Mouse (Mus musculus) stomach, postnatal 0 days (tissue): ENCODE results near the gene Psmb4. TPM values are rescaled to one million over a fixed set of nuclear protein-coding genes. Genes with fewer than 3 reads are reported as not detected.

Experiments
- ATAC-seq: fragments of 200-750 bp; cut with Nextera tagmentation; 2 replicates; pipeline ENCODE4 v1.8.0; 2017; ENCODE audit not compliant: low FRiP score, low TSS enrichment
- DNase-seq: peaks from one replicate; pipeline ENCODE4 v3.0.0-alpha.2; 2016; ENCODE audit warnings: low spot score
- H3K27ac ChIP-seq: fragments of 300-500 bp; sonication (generic); replicated peaks from 2 replicates; pipeline ENCODE4 v1.5.1; 2014; ENCODE audit warnings: mild to moderate bottlenecking, control low read depth
- H3K27me3 ChIP-seq: fragments of 300-500 bp; sonication (generic); 2 replicates; pipeline ENCODE4 v1.6.1; 2014; ENCODE audit warnings: low read length; ENCODE audit not compliant: control insufficient read depth, insufficient read depth
- H3K36me3 ChIP-seq: fragments of 300-500 bp; sonication (generic); 2 replicates; pipeline ENCODE4 v1.6.1; 2014; ENCODE audit warnings: low read length, mixed read lengths; ENCODE audit not compliant: control insufficient read depth, insufficient read depth
- H3K4me1 ChIP-seq: fragments of 300-500 bp; sonication (generic); replicated peaks from 2 replicates; pipeline ENCODE4 v1.6.1; 2014; ENCODE audit warnings: antibody characterized with exemption; ENCODE audit not compliant: control insufficient read depth, insufficient read depth
- H3K4me2 ChIP-seq: fragments of 300-500 bp; sonication (generic); replicated peaks from 2 replicates; pipeline ENCODE4 v1.6.1; 2014; ENCODE audit warnings: low read depth, mild to moderate bottlenecking, control low read depth, moderate library complexity
- H3K4me3 ChIP-seq: fragments of 300-500 bp; sonication (generic); 2 replicates; pipeline ENCODE4 v1.5.1; 2014; ENCODE audit warnings: low read depth, low read length, control low read depth
- H3K9ac ChIP-seq: fragments of 300-500 bp; sonication (generic); 2 replicates; pipeline ENCODE4 v1.6.1; 2014; ENCODE audit warnings: mild to moderate bottlenecking, low read length, control low read depth, mixed read lengths
- H3K9me3 ChIP-seq: fragments of 300-500 bp; sonication (generic); 2 replicates; pipeline ENCODE4 v1.6.1; 2016; ENCODE audit warnings: low read length; ENCODE audit not compliant: control insufficient read depth
- CTCF ChIP-seq: IDR thresholded peaks from 2 replicates; pipeline ENCODE4 v1.5.1; 2016; ENCODE audit warnings: antibody characterized with exemption, low read depth, mild to moderate bottlenecking, moderate library complexity
- EP300 ChIP-seq: optimal IDR thresholded peaks from 2 replicates; pipeline ENCODE3; 2016; ENCODE audit warnings: antibody characterized with exemption
- WGBS: fragments of 180-500 bp; shearing (Covaris S2); extraction: QIAGEN DNeasy Blood & Tissue Kit; methylation state at CpG from one replicate; pipeline ENCODE4 v1.1.7; 2014; 5-methylcytosine and 5-hydroxymethylcytosine counted together
- polyA plus RNA-seq: library from polyadenylated mRNA; unstranded; fragments of >200 nt; fragmentation: Nextera tagmentation; extraction: Ambion mirVana; gene quantifications from 2 replicates; pipeline ENCODE4 v1.2.1, GENCODE M21; 2015

Psmb4 gene
- polyA plus RNA-seq, 1 experiment from 2014 or later, result 251 TPM

DNA sequence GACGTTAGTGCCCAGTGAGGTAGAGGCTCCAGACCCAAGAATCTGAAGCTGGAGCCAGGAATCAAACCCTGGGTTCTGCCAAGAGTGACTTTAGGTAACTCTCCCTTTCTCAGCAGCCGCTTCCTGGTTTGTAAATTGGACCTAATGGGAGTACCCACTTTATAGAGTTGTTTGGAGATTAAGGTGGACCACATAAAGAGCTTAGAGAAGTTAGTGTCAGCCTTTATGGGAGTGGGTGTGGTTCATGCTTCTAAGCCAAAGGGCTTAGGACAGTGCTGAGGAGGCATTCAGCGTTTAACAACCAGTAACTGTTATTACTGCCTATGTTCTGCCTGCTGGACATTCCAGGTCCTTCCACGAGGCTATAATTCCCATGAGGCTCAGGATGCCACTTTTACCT lies 32.1 kb upstream of the Psmb4 start:
- H3K27ac ChIP-seq, result no peak overlapping the region
- DNase-seq (no peak), ATAC-seq (no peak)
- no peak overlapping the region for H3K4me3 ChIP-seq
- TF ChIP-seq EP300, result no peak
- no peaks in the 10 kb centered on the region for H3K4me1 ChIP-seq
- WGBS, result 57% methylated on average over 4 of the region's 4 CpGs
- no peak overlapping the region for H3K9ac ChIP-seq
- no peaks in the 10 kb centered on the region for H3K9me3 ChIP-seq
- no peaks in the 10 kb centered on the region for H3K27me3 ChIP-seq
- H3K4me2 ChIP-seq, result no peak overlapping the region
- H3K36me3 ChIP-seq, result no peaks in the 10 kb centered on the region

DNA sequence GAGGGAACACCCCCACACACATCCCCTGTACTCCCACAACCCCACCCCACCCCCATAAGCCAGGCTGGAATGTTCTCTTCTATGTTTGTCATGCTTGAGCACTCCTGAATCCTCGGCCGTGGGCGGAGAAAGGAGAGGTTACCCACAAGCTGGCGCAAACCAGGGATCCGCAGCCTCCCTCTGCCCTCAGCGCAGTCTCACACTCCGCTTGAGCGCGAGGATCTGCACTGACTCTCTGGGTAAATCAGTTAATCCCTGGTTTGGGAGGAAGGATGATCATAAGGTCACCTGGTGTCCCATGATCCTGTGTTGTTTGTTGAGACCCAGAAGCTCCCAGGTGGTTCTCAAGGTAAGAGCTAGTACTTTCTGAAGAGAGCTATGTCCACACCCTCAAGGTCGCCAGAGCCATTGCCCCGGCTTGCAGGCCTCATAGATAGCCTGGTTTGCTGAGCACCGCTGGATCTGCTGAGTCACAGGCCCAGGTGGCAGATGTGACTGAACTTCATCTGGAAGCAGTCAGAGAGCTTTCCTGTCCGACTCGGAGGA lies 31.1 kb upstream of the Psmb4 start:
- H3K27ac ChIP-seq, result peak overlapping the region; percentile 58

DNA sequence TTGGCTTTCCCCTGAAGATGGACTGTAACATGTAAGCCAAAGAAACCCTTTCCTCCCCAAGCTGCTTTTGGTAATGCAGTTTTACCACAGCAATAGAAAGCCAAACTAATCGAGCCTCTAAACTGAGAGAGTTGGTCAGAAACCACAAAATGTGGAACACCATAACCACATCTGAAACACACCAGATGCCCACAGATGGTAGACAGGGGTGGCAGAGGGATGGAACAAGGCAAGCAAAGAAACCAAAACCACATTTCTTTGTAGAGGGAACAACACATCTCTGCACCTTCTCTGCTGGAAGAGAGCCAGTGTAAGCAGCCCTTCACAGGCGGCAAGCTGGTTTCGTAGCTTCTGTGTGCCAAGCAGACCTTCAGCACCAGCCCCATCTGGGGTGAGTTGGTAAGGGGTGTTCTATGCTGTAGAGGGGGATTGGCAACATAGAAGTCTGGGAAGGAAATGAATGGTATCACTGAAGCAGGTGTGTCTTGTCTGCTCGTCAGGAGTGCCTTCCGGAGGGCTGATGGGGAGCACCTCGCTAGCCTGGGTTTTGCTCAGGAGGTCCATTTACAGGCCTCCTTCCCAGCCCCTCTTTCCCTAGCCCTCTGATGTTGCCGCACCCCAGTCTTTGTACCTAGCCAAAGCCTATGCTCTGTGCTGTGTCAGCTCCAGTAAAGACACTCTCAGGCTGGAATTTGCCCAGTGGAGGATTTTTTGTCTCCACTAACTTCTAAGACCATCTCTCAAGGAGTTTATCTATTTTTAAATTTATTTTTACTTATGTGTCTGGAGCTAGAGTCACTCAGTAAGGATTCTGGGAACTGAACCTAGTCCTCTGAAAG lies 29.4 kb upstream of the Psmb4 start:
- peak; percentile 30 for DNase-seq
- WGBS, result 54% methylated on average over 7 of the region's 7 CpGs
- Histone ChIP-seq H3K27ac (0 out of 2 replicates have a peak overlapping the region, but pooled peaks have one; percentile 1), H3K4me2 (no peak overlapping the region), H3K9ac (no peak overlapping the region), H3K4me3 (no peak overlapping the region), H3K27me3 (no peaks in the 10 kb centered on the region), H3K9me3 (no peaks in the 10 kb centered on the region), H3K4me1 (no peaks in the 10 kb centered on the region), H3K36me3 (no peaks in the 10 kb centered on the region)
- ATAC-seq, result no peak
- no peak for TF ChIP-seq CTCF
- no peak for TF ChIP-seq EP300

More for the DNA sequence above, 31.1 kb upstream of the Psmb4 start:
- H3K4me2 ChIP-seq, result no peak overlapping the region
- WGBS, result 37% methylated on average over 14 of the region's 14 CpGs
- H3K4me1 ChIP-seq, result no peaks in the 10 kb centered on the region
- no peaks in the 10 kb centered on the region for H3K36me3 ChIP-seq
- TF ChIP-seq CTCF, result no peak
- no peak for TF ChIP-seq EP300
- H3K4me3 ChIP-seq, result no peak overlapping the region
- no peak overlapping the region for H3K9ac ChIP-seq
- no peaks in the 10 kb centered on the region for H3K27me3 ChIP-seq
- ATAC-seq (peak; percentile 69), DNase-seq (peak; percentile 70)
- no peaks in the 10 kb centered on the region for H3K9me3 ChIP-seq

DNA sequence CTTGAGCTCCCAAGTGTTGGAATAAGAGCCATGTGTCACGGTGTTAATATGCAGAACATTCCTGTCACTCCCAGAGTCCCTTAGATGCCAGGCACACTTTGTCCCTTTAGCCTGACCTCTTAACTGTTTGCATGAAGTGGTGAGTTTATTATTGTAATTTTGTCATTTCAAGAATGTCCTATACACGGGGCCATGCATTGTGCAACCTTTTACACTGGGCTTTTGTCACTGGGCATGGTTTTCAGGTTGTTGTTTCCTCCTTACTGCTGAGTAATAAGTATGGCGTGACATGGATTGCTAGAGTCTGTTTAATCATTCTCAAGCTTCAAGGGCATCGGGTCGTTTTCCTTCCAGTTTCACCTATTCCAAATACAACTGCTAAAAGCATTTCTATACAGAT lies 27.0 kb upstream of the Psmb4 start:
- H3K4me1 ChIP-seq, result no peaks in the 10 kb centered on the region
- H3K4me2 ChIP-seq, result no peak overlapping the region
- no peak overlapping the region for H3K9ac ChIP-seq
- no peaks in the 10 kb centered on the region for H3K9me3 ChIP-seq
- ATAC-seq, result peak; percentile 83
- H3K27me3 ChIP-seq, result no peaks in the 10 kb centered on the region
- 47% methylated on average over 5 of the region's 5 CpGs for WGBS
- no peak overlapping the region for H3K4me3 ChIP-seq
- peak; percentile 22 for DNase-seq
- no peaks in the 10 kb centered on the region for H3K36me3 ChIP-seq
- TF ChIP-seq EP300 (no peak), CTCF (no peak)
- peak overlapping the region; percentile 77 for H3K27ac ChIP-seq

DNA sequence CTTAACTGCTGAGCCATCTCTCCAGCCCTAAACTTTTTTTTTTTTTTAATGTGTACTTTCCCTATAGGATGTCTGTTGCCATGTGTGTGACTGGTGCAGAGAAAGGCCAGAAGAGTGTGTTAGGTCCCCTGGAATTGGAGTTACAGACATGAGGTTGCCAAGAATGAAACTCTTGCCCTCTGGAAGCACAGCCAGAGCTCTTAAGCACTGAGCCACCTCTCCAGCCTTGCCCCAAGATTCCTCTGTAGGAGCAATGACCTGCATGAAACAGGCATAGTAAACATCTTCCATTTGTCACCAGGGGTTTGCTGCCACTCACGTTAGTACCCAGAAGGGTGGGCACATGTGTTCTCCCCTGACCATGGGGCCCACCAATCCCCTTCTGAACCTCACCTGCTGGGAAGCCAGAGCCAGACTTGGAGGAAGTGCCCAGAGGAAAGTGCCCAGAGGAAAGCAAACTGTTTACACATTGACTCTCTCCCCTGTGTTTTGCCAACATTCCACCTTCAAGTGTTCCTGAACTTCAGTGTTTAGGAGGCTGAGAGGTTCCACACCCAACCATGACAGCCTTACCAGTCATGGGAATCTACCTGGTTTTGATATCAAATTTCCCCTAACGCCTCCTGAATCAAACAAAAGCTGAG lies 24.4 kb upstream of the Psmb4 start:
- no peak overlapping the region for H3K9ac ChIP-seq
- no peak overlapping the region for H3K4me3 ChIP-seq
- TF ChIP-seq CTCF (no peak), EP300 (no peak)
- no peak for DNase-seq
- no peaks in the 10 kb centered on the region for H3K4me1 ChIP-seq
- no peaks in the 10 kb centered on the region for H3K36me3 ChIP-seq
- 59% methylated on average over 2 of the region's 2 CpGs for WGBS
- no peak for ATAC-seq
- no peaks in the 10 kb centered on the region for H3K9me3 ChIP-seq
- H3K4me2 ChIP-seq, result no peak overlapping the region
- no peaks in the 10 kb centered on the region for H3K27me3 ChIP-seq
- H3K27ac ChIP-seq, result peak overlapping the region; percentile 49; the same call in 1 of the 2 replicates

DNA sequence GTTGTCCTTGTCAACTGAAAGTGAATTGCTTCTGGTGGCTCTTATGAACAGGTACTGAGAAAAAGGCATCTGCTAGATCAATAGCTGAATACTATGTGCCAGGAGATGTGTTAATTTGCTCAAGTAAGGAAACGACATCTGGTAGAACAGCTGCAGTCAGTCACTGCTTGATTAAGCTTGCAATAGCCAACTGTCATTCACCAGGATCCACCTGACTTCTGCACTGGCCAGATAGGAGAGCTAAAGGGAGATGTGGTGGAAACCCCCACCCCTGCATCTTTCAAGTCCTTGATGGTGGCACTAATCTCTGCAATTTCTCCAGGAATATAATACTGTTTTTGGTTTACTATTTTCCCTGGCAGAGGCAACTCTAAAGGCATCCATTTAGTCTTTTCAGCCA lies 19.7 kb upstream of the Psmb4 start:
- no peak overlapping the region for H3K9ac ChIP-seq
- no peaks in the 10 kb centered on the region for H3K4me1 ChIP-seq
- 58% methylated on average over 1 of the region's 1 CpGs for WGBS
- no peak overlapping the region for H3K27ac ChIP-seq
- no peak overlapping the region for H3K4me2 ChIP-seq
- no peak for TF ChIP-seq CTCF
- TF ChIP-seq EP300, result no peak
- no peaks in the 10 kb centered on the region for H3K27me3 ChIP-seq
- H3K36me3 ChIP-seq, result no peaks in the 10 kb centered on the region
- no peak for ATAC-seq
- DNase-seq, result no peak
- H3K9me3 ChIP-seq, result no peaks in the 10 kb centered on the region
- no peak overlapping the region for H3K4me3 ChIP-seq
